Mouse (Mus musculus) adrenal gland, postnatal 10 days (tissue): ENCODE measurements around the gene Slc16a6. TPM values are rescaled to one million over a fixed set of nuclear protein-coding genes. Genes with fewer than 3 reads are reported as not detected.

ENCODE experiments used
- DNase-seq: peaks from one replicate; pipeline ENCODE4 v3.0.0; 2021; ENCODE audit warnings: mixed read lengths
- total RNA-seq, 2 experiments: library from RNA; stranded (reverse); gene quantifications; 2 replicates each; pipeline ENCODE4 v1.2.3; 2021

Slc16a6 gene
- total RNA-seq, 2 experiments from 2014 or later: 2.7 to 3.9 TPM

DNA sequence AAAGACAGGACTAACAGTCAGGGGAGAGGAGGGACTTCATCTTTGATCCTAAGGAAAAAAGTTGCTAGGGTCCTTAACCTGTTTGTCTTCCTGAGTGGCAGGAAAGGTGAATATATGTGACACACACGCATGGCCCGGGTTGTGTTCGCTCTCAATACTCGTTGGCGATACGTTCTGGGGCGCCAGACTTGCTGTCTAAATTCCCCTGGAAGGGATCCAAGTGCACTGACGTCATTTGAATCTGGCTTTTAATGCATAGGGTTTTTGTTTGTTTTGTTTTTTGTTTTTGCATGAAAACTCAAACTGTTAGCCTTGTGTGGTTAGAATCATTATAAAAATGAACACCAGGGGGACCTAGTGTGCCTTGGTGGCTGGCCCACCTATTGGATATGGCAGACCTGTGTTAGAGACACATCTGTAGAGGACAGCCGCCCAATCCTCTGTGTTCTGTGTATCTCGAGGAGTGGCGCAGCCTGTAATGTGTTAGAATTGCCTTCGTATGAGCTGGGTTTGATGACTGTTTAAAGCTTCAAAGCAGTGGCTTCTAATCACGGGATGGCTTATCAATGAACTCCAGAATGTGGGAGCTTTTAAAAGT lies 27.9 kb downstream of the Slc16a6 start:
- peak; percentile 28 for DNase-seq

GRCm38 (mm10) chr11:109444600-109444999 lies 28.8 kb downstream of the Slc16a6 start:
- DNase-seq: peak; percentile 38

GRCm38 (mm10) chr11:109443468-109444263 lies 29.7 kb downstream of the Slc16a6 start:
- no peak for DNase-seq

GRCm38 (mm10) chr11:109442166-109442730 lies 31.1 kb downstream of the Slc16a6 start:
- DNase-seq: no peak

DNA sequence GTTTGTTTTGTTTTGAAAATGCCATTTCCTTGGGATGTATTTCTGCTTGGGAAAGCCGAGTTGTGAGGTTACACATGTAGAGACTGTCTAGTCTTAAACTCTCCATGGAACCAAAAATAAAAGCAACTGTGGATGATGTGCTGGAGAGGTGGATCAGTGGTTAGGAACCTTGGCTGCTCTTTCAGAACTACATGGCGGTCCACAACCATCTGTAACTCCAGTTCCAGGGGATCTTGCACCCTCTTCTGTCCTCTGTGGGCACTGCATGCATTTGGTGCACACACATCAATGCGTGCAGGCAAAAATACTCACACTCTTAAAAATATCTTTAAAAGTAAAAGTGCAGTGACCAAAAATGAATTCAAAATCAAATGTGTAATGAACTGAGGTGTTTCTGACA lies 32.3 kb downstream of the Slc16a6 start:
- DNase-seq: peak; percentile 56

- DNase-seq: no peak
Observed at GRCm38 (mm10) chr11:109440641-109441040, 32.8 kb downstream of the Slc16a6 start.

DNA sequence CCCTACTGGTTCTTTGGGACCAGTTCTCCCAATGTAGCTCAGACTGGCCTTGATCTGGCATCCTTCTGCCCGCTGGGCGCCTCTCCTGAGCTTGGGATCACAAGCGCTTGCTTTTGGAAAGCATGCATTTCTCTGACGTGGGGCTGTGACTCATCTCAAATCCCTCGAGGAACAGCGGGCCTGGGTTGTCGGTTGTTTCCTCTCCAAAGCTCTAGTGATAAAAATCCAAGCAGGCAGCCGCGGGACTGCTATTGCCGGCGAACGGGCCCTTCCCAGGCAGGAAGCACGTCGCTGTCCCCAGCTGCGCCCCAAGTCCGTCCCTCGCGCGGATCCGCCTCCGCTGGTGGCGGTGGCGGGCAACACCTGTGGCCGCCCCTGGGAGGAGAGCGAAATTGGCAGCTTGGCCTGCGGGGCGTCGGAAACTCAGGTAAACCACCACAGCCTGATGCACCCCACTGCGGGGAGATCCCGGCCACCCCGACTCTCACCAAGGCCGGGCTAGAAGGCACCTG lies 33.5 kb downstream of the Slc16a6 start:
- peak; percentile 85 for DNase-seq

GRCm38 (mm10) chr11:109439209-109439608 lies 34.2 kb downstream of the Slc16a6 start:
- DNase-seq: peak; percentile 7

DNA sequence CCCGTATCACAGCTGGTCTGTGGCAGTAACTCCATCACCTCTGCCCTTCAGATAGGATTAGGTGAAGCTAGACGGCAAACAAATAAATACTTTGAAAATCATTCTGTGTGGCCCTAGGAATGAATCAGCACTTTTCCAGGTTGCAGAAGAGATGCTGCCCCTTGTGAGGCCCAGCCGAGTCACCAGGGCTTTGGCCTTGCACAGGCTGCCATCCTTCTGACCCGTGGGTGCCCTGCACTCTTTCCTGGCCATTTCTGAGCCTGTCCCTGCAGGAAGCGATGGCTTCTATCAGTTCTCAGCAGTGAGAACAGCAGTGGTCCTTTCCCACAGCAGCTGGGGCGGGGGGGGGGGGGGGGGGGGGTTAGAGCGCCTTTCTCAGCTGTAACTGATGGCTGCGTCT lies 36.5 kb downstream of the Slc16a6 start:
- no peak for DNase-seq

- no peak for DNase-seq
Observed at GRCm38 (mm10) chr11:109434233-109434798, 39.1 kb downstream of the Slc16a6 start.

DNA sequence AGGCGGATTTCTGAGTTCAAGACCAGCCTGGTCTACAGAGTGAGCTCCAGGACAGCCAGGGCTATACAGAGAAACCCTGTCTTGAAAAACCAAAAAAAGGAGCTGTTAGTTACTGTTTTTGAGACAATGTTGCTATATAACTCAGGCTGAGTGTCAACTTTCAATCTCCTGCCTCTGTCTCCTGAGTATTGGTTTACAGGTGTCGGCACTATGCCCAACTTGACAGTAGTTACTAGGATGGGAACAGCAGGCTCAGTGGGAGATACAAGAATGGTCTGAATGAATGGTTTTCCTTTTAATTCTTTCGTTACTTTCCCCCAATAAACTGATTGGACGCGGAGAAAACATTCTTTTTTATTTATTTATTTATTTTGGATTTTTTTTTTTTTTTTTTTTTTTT lies 46.0 kb downstream of the Slc16a6 start:
- no peak for DNase-seq

DNA sequence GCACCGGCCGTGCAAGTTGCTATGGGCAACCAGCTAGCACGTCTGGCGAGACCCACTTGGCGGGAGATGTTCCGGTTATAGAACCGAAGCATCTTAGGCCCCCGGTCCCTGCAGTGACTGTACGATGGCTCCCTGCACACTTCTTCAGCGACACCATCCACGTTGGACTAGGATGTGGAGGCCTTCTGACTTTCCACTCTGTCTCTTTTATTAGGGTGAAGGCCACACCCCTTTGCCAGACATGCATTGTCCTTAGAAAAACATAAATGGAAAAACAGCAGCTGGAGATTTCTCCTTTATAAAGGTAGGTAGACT lies 47.2 kb downstream of the Slc16a6 start:
- no peak for DNase-seq

DNA sequence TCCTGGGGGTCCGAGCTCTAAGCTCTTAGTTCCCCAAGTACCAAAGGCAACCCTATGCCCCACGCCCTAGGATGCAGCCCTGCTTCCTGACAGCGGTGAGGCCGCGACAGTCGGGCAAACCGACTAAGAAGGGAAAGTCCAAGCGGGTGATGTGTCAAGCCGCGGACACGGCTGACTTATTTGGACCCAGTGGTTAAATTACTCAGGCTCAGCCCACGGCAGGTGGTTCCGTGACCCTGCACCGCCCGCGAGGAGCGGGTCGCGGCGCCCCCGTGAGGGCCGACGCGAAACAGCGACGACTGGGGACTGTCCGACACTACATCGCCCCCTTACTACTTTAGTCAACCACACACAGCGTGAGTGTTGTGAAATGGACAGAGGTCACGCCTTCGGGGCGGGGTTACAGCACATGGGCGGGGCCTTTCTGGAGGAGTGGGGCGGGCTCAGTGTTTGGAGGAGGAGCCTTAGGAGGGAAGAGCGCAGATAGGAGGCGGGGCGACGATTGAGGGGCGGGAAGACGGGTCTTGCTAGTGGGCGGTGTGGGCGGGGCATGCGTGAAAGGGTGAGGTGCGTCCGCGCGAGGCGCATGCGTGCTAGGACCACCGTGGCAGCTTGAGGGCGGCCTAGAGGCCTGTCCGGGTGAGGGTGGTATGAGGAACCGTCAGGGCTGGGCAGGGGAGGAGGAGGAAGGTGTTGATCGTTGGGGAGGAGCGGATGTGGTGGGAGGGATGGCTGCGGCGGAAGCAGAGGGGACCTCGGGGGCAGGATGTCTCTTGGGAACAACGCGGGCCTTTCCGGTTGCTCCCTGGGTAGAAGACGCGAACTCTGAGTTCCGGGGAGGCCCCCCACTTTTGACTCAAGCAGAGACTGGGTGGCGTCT lies 47.8 kb downstream of the Slc16a6 start, which contains the start of gene Amz2:
TSS of gene Amz2 (plus strand) at position 555 of the 880 bp plus-strand sequence.
- DNase-seq: peak; percentile 99

DNA sequence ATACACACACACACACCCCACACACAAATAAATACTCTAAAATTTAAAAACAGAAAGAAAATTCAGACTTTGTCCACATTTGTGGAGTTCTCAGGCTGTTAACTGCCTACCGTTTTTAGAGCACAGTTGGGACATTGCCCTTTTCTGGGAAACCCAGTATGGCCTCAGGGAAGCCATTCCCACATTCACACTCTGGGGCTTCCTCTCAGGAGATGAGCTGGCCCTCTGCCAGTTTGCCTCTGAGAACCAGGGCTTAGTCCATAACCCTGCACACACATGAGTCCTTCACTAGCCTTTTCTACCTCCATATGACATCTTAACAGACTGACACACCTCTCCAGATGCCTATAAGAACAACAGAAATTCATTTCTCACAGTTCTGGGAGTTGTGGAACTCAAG lies 50.1 kb downstream of the Slc16a6 start:
- no peak for DNase-seq

GRCm38 (mm10) chr11:109422263-109422662 lies 51.1 kb downstream of the Slc16a6 start:
- no peak for DNase-seq

GRCm38 (mm10) chr11:109421205-109421604 lies 52.2 kb downstream of the Slc16a6 start:
- no peak for DNase-seq

GRCm38 (mm10) chr11:109420567-109420962 lies 52.8 kb downstream of the Slc16a6 start:
- DNase-seq: no peak

- no peak for DNase-seq
Observed at GRCm38 (mm10) chr11:109419961-109420566, 53.3 kb downstream of the Slc16a6 start.

DNA sequence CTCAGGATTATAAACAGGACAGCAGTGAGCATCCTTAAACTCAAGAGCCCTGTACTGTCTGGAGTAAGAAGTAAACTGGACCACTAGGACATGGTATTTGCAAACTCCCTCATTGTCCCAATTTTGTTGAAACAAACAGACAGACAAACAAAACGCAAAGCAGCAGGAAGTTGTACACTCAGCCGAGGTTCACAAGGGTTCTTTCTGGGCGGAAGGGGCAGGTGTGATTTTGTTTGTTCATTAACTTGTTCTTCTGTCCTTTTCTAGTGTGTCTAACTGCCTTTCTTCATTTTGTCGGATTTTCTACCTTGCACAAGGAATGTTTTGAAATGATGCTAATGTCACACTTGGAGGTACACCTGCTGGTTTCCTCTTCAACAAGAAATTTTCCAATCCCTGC lies 53.9 kb downstream of the Slc16a6 start:
- no peak for DNase-seq

DNA sequence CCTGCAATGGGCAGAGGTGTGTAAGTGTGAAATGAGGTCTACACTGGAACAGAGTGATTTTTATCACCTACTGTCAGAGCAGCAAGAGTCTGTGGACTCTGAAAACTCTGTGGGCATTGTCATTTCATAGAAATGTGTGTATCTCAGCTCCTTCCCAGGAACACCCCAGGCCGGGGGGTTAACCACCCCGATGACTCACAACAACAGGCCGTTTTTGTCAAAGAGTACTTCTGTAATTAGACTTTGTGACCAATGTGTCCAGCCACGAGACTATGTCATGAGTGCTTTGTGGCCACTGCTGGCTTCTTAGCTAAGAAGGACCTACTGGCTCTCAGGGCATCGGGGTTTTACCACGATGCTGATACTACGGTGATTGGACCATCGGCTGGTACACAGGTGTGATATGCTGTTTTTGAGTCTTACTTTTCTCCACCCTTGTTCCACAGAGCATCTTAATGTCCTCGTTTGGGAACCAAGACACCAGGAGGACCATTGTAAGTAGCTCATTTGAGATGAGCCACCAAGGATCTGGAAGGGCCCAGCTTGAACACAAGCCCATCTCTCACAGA lies 55.8 kb downstream of the Slc16a6 start:
- DNase-seq: no peak

GRCm38 (mm10) chr11:109416709-109417420 lies 56.5 kb downstream of the Slc16a6 start:
- DNase-seq: no peak
